Mouse (Mus musculus): ENCODE data around the gene Snx17.

- no peak for TF ChIP-seq CTCF (IDR thresholded peaks at IDR 0.05; ENCODE audit: low read depth, low read length)
- TF ChIP-seq EP300 (IDR thresholded peaks at IDR 0.05; ENCODE audit: insufficient read depth, low read depth, low read length): no peak
Measured at GRCm38 (mm10) chr5:31162462-31162861, 30.6 kb upstream of the Snx17 start.
